Comparison of ENCODE assay signal across 13 mouse cellular contexts in genomic region chr1:23495412-23495811, GRCm38 (mm10).
DNase-seq lines count a peak whose midpoint lies in the region; ATAC-seq lines count a peak whose summit lies in the region.
"Had no signal": no experiment of that assay in that cellular context is flagged by ENCODE, and none has a peak within 500 bp of the region (broad histone marks: within the 10 kb centered on the region; RNA-seq: fewer than 3 reads in every experiment).

No protein-coding gene starts in this region.

- no peaks in the 10 kb centered on the region for H3K27me3 ChIP-seq in hindbrain, embryonic 13.5 days
- H3K27me3 ChIP-seq: embryonic facial prominence, embryonic 13.5 days; limb, embryonic 12.5 days had no signal

- no peak overlapping the region for H3K4me3 ChIP-seq in hindbrain, embryonic 13.5 days
- H3K4me3 ChIP-seq: embryonic facial prominence, embryonic 13.5 days; limb, embryonic 12.5 days; myocyte had no signal

- H3K4me1 ChIP-seq in hindbrain, embryonic 13.5 days (replicated peaks) = peaks cover 8% of the 10 kb centered on the region
- H3K4me1 ChIP-seq: embryonic facial prominence, embryonic 13.5 days; limb, embryonic 12.5 days had no signal

- peaks cover 4% of the 10 kb centered on the region; the same call in 1 of the 2 replicates for H3K9me3 ChIP-seq in hindbrain, embryonic 13.5 days
- H3K9me3 ChIP-seq: embryonic facial prominence, embryonic 13.5 days; limb, embryonic 12.5 days had no signal

- no peaks in the 10 kb centered on the region for H3K36me3 ChIP-seq in hindbrain, embryonic 13.5 days
- H3K36me3 ChIP-seq: embryonic facial prominence, embryonic 13.5 days; limb, embryonic 12.5 days had no signal

- H3K9ac ChIP-seq in hindbrain, embryonic 13.5 days = no peak overlapping the region
- H3K9ac ChIP-seq: embryonic facial prominence, embryonic 13.5 days; limb, embryonic 12.5 days had no signal

- DNase-seq in cerebellum, adult 9-10 months = peak; percentile 74
- no peak for DNase-seq in cerebellum, adult 9-11 months
- DNase-seq in layer of hippocampus, adult 9-10 months (ENCODE audit: low spot score) = peak; percentile 22
- DNase-seq in layer of hippocampus, adult 8-10 months (ENCODE audit: low spot score in 2 of 2) = no peak
- peak; percentile 42 for DNase-seq in NIH3T3 (ENCODE audit: low read depth)
- peak; percentile 45 for DNase-seq in lung, postnatal 36 days
- no peak for DNase-seq in cerebellum, postnatal 25 days
- DNase-seq: B cell, adult 2 months; thymus, postnatal 25 days had no signal

- H3K4me2 ChIP-seq in hindbrain, embryonic 13.5 days = no peak overlapping the region
- H3K4me2 ChIP-seq: embryonic facial prominence, embryonic 13.5 days; limb, embryonic 12.5 days had no signal

- ATAC-seq in hindbrain, embryonic 13.5 days (ENCODE audit: low FRiP score) = no peak

- 53% methylated on average over 4 of the region's 4 CpGs for WGBS in hindbrain, embryonic 13.5 days

- H3K27ac ChIP-seq in hindbrain, embryonic 13.5 days = no peak overlapping the region
- H3K27ac ChIP-seq: embryonic facial prominence, embryonic 13.5 days; limb, embryonic 12.5 days had no signal

Comparison
In these comparisons a context has a peak if more than half of its experiments do, and no peak if none do; other contexts are left out.
1. DNase-seq: peak in cerebellum, adult 9-10 months (single experiment), layer of hippocampus, adult 9-10 months (single experiment), NIH3T3 (single experiment) and lung, postnatal 36 days (single experiment); none in cerebellum, adult 9-11 months (single experiment), layer of hippocampus, adult 8-10 months (0 of 2) and cerebellum, postnatal 25 days (0 of 2).